Mouse (Mus musculus) sigmoid colon, adult 10 weeks (tissue): ENCODE results near the gene Zbtb9. TPM values are rescaled to one million over a fixed set of nuclear protein-coding genes. Genes with fewer than 3 reads are reported as not detected.

ENCODE experiments used
- polyA plus RNA-seq: library from polyadenylated mRNA; stranded (reverse); fragments of 350-450 nt; fragmentation: Illumina TruSeq; extraction: RNeasy Lipid Tissue Mini Kit (QIAGEN cat#74804); gene quantifications from one replicate; pipeline ENCODE4 v1.2.3, GENCODE M21; 2014; ENCODE audit warnings: low read depth, low replicate concordance

Gene Zbtb9
- 14.9 TPM for polyA plus RNA-seq

GRCm38 (mm10) chr17:26972703-26973574, at the start of gene Zbtb9:
TSS of gene Zbtb9 (plus strand) at chr17:26973167.

GRCm38 (mm10) chr17:26932839-26933398, 40.0 kb upstream of the Zbtb9 start, which contains the start of gene Phf1:
TSS of gene Phf1 (plus strand) at chr17:26933052.

DNA sequence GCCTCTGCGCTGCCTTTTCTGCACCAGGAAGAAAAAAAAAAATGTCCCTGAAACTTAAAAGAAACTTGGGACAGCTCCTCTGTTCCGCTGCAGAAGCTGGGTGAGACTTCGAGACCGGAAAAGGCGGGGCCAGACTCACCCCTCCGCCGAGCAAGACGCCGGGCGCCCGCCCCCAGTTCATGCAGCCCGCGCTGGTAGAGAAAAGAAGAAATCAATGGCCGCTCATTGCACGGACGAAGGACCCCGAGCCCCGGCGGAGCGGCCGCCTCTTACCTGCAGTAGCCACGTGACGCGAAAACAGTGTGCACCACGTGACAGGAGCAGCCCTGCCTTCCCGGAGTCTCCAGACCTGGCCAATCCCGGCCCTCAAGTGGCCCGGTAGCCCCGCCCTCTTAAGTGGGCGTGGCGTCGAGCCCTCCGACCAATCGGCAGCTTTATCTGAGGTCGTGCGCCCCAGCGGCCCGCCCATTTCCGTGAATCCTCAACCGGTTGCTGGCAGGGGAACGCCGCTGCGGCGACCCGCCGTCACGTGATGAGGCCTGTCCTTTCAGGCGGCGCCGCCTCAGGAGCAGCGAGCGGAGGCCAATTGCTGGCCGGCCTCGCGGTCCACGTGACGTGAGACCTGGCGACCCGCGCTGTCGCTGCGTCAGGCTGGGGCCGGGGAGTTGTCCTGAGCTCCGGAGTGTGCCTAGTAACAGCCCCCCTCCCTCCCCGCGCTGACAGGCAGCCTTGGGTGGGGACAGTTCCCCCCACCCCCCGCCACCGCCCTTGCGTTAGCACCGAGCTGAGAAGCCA, 33.6 kb upstream of the Zbtb9 start, which contains the start of gene Cuta:
Cuta (minus strand) TSS at position 392 of the 795 bp plus-strand sequence.

GRCm38 (mm10) chr17:26941031-26941789, 31.8 kb upstream of the Zbtb9 start, which contains the start of gene Syngap1:
TSS of gene Syngap1 (plus strand) at chr17:26941253.

DNA sequence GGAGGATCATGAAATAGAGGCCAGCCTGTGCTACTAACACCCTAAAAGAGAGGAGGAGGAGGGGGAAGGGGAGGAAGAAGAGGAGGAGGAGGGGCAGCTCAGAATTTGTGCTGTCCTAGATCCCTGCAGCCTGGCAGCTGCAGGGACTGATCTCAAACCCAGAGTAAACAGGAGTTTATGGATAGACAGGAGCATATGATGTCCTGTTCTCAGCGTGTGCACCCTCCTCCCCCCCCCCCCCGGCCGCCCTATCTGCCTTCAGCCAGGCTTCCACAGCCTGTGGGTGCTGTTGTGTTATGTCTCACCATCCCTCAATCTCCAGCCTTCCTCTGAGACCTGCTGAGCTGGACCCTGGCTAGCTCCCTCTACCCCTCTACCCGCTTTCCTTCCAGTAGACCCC, 55.9 kb downstream of the Zbtb9 start, which contains the start of gene Bak1:
Bak1 (minus strand) TSS at position 101 of the 400 bp plus-strand sequence.

DNA sequence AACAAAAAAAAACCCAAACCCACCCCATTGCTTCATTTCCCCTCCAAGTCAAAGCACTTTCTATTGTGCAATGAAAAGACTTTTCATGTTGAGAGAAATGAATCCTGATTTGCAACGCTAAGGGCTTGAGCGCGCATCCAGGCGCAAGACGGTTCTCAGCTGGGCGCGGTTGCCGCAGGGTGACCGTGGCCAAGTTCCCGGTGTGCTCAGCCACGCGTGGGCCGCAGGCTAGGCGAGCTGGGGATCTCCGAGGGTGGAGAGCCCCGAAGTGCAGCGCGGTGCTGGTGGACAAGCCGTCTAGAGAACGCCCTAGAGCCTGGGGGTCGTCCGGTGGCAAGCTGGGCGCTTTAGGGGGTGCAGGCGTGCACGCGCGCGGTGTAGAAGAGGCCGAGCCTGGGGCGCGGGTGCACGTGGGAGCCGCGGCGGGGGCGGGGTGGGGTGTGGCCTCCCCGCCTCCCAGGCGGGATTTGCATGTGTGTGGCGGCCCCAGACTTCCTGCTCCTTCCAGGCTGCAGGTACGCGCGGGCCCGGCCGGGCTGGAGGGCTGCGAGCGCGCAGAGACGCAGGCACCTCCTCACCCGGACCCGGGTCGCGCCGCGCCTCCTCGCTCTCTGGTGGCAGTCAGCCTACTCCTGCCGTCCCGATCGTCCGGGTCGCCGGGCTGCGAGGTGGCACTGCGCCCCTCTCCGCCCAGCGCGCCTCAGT, 84.0 kb downstream of the Zbtb9 start, which contains the start of gene Itpr3:
Itpr3 (plus strand) TSS at position 493 of the 705 bp plus-strand sequence.

Other genes with a start within 250 kb of the Zbtb9 start
- gene Bnip1, start 192.1 kb upstream of the Zbtb9 start, polyA plus RNA-seq: 27.2 TPM
- gene Nkx2-5, start 128.2 kb upstream of the Zbtb9 start, polyA plus RNA-seq: not detected
- gene Kifc5b, start 56.1 kb upstream of the Zbtb9 start, polyA plus RNA-seq: 0.76 TPM
- 3.1 TPM for gene Phf1, start 40.1 kb upstream of the Zbtb9 start, polyA plus RNA-seq
- gene Cuta, start 33.6 kb upstream of the Zbtb9 start, polyA plus RNA-seq: 12.0 TPM
- 0.82 TPM for gene Syngap1, start 31.9 kb upstream of the Zbtb9 start, polyA plus RNA-seq
- 4.3 TPM for gene Bak1, start 55.8 kb downstream of the Zbtb9 start, polyA plus RNA-seq
- gene Itpr3, start 84.1 kb downstream of the Zbtb9 start, polyA plus RNA-seq: 2.2 TPM
- 8.7 TPM for gene Uqcc2, start 160.7 kb downstream of the Zbtb9 start, polyA plus RNA-seq
- not detected for gene Ip6k3, start 194.6 kb downstream of the Zbtb9 start, polyA plus RNA-seq
- gene Lemd2, start 231.3 kb downstream of the Zbtb9 start, polyA plus RNA-seq: 1.2 TPM